Mouse (Mus musculus) inflammation-experienced regulatory T-cells, adult 16 weeks (primary cell): Measurements from ENCODE around the gene Rbm6. TPM values are rescaled to one million over a fixed set of nuclear protein-coding genes. Genes with fewer than 3 reads are reported as not detected.

Source experiments
- polyA plus RNA-seq: library from polyadenylated mRNA; unstranded; fragments of 100-300 nt; shearing (Covaris generic); gene quantifications from one replicate; pipeline ENCODE4 v1.2.1, GENCODE M21; 2017

Rbm6 gene
- 137 TPM for polyA plus RNA-seq

GRCm38 (mm10) chr9:107873137-107873536, at the start of gene Rbm6:
Gene Rbm6 (minus strand): TSS chr9:107873237.

DNA sequence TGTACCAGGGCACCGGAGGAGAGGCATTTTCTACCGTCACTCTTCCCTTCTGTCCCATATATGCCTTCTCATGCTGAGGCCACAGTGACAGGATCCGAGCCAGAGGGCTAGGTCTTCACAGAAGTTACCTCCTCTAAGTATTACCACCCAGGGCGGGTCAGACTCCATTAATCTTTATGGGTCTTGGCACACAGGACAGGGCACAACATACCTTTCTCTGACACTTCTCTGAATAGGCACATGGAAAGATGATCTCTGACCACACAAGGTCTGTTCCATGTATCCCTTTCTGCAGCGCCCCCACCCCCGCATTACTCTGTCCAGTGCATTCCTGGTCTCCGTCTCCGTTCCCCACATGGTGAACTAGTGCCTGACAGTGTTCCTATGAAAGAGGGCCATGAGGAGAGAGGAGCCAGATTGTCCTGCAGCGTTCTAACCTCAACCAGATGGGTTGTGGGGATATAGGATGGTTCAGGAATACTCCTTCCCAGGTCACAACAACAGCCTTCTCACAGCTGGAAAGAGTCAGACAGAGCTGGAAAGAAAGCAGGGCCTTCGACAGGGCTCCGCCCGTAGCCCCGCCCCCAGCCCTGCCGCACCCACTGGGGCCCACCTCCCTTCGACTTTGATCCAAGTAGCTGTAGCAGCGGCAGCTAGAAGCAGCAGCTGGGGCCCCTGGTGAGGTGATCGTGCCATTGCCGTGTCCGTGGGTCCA, 33.4 kb upstream of the Rbm6 start, which contains the start of gene Mst1r:
Mst1r (plus strand) TSS at position 622 of the 715 bp plus-strand sequence.

GRCm38 (mm10) chr9:107887804-107888266, 14.8 kb upstream of the Rbm6 start, which contains the start of gene Mon1a:
Gene Mon1a (plus strand): TSS chr9:107888151.

GRCm38 (mm10) chr9:107770374-107771290, 102.4 kb downstream of the Rbm6 start, which contains the start of gene Rbm5:
Gene Rbm5 (minus strand): TSS chr9:107770996.

Other genes starting within 250 kb of the Rbm6 start
- 327 TPM for gene Gnai2, start 237.9 kb downstream of the Rbm6 start, polyA plus RNA-seq
- not detected for gene Slc38a3, start 203.7 kb downstream of the Rbm6 start, polyA plus RNA-seq
- gene Gnat1, start 193.5 kb downstream of the Rbm6 start, polyA plus RNA-seq: 0.77 TPM
- not detected for gene Sema3f, start 162.8 kb downstream of the Rbm6 start, polyA plus RNA-seq
- gene Rbm5, start 102.2 kb downstream of the Rbm6 start, polyA plus RNA-seq: 360 TPM
- gene Mon1a, start 14.9 kb upstream of the Rbm6 start, polyA plus RNA-seq: 28.1 TPM
- not detected for gene Mst1r, start 33.6 kb upstream of the Rbm6 start, polyA plus RNA-seq
- gene Actl11, start 55.2 kb upstream of the Rbm6 start, polyA plus RNA-seq: not detected
- gene Camkv, start 62.4 kb upstream of the Rbm6 start, polyA plus RNA-seq: not detected
- gene Traip, start 76.9 kb upstream of the Rbm6 start, polyA plus RNA-seq: 8.0 TPM
- 356 TPM for gene Uba7, start 102.3 kb upstream of the Rbm6 start, polyA plus RNA-seq
- not detected for gene Gm20661, start 109.8 kb upstream of the Rbm6 start, polyA plus RNA-seq
- gene Inka1, start 112.6 kb upstream of the Rbm6 start, polyA plus RNA-seq: 2.0 TPM
- gene Cdhr4, start 119.3 kb upstream of the Rbm6 start, polyA plus RNA-seq: not detected
- 0.93 TPM for gene Gm20662, start 123.1 kb upstream of the Rbm6 start, polyA plus RNA-seq
- gene Ip6k1, start 129.3 kb upstream of the Rbm6 start, polyA plus RNA-seq: 91.0 TPM
- 37.8 TPM for gene Gmppb, start 176.0 kb upstream of the Rbm6 start, polyA plus RNA-seq
- 4.7 TPM for gene Amigo3, start 179.9 kb upstream of the Rbm6 start, polyA plus RNA-seq
- gene Mst1, start 207.2 kb upstream of the Rbm6 start, polyA plus RNA-seq: 3.8 TPM
- 207 TPM for gene Rnf123, start 210.1 kb upstream of the Rbm6 start, polyA plus RNA-seq
- 139 TPM for gene Apeh, start 221.4 kb upstream of the Rbm6 start, polyA plus RNA-seq